Mouse (Mus musculus): ENCODE measurements around the gene Cdc42.

DNA sequence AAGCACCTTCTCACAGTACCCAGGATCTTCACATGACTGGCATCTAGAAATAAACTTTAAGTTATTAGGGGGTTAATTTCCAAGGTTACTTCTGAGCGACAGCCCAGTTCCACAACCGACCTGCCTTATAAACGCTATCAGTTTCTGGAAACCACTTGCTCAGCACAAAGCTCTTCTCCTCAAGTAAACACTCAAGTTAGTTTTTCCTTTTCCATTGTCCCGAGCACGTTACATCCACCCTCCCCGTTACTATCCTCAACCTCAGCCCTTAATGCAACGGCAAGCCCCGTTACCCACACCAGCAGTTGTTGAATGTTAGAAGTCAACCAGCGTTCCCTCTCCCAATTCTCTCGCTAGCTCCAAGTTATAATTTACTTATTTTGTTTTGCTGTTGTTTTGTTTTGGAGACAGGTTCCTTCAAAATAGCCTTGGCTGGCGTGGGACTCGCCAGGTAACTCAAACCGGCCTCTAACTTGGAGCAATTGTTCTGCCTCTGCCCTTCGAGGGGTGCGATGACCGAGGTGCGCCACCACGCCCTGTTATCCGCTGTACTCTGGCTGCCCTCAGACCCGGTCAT, 30.1 kb upstream of the Cdc42 start:
- TF ChIP-seq CTCF (IDR thresholded peaks at IDR 0.05; ENCODE audit: control insufficient read depth, insufficient read depth, insufficient read length) = no peak
- TF ChIP-seq MYOD1 (IDR thresholded peaks at IDR 0.05; ENCODE audit: control insufficient read depth, insufficient read length, low read depth) = no peak
- no peak for TF ChIP-seq MYOG (IDR thresholded peaks at IDR 0.05; ENCODE audit: control insufficient read depth, extremely low read depth, insufficient read length)
- no peak for TF ChIP-seq USF1 (IDR thresholded peaks at IDR 0.05; ENCODE audit: low read depth)

Data from C2C12 (cell line).